12 mouse cellular contexts compared by ENCODE assay signal in the genomic region with DNA sequence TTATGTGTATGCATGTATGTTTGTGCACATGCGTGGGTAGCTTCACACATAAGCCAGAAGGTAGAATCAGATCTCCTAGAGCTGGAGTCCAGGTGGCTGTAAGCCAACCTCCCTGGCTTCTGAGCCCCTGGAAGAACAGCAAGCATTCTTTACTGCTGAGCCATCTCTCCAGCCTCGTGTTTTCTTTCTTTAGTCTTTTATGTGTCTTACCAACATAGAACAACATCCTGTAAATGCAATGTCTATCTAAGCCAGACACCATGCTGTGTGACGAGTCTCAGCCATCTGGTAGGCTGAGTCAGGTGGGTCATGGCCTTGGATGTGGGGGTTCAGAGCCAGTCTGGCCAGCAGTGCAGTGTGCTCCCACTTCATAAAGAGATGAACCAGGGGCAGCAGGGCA. TPM values are rescaled to one million over a fixed set of nuclear protein-coding genes. Genes with fewer than 3 reads are reported as not detected.
A peak's percentile ranks its signal among the peaks of the same experiment; 100 is the strongest.
DNase-seq lines count a peak whose midpoint lies in the region; ATAC-seq and TF ChIP-seq lines count a peak whose summit lies in the region.
"Had no signal": no experiment of that assay in that cellular context is flagged by ENCODE, and none has a peak within 500 bp of the region (broad histone marks: within the 10 kb centered on the region; RNA-seq: fewer than 3 reads in every experiment).

No protein-coding gene starts in this region.

- H3K9ac ChIP-seq in heart, postnatal 0 days (replicated peaks; ENCODE audit: low read depth, low read length) = no peak overlapping the region
- no peak overlapping the region for H3K9ac ChIP-seq in heart, embryonic 11.5 days (ENCODE audit: low read depth, low read length)
- H3K9ac ChIP-seq in midbrain, embryonic 11.5 days (ENCODE audit: low read length) = no peak overlapping the region

- H3K79me2 ChIP-seq in C2C12 (ENCODE audit: control insufficient read depth, insufficient read depth) = no peaks in the 10 kb centered on the region

- no peaks in the 10 kb centered on the region for H3K79me3 ChIP-seq in C2C12 (ENCODE audit: low read depth)

- H3K27ac ChIP-seq in heart, postnatal 0 days (ENCODE audit: low read depth) = 0 out of 2 replicates have a peak overlapping the region, but pooled peaks have one; percentile 14
- H3K27ac ChIP-seq in heart, embryonic 11.5 days (ENCODE audit: low read depth, low read length) = no peak overlapping the region
- no peak overlapping the region for H3K27ac ChIP-seq in midbrain, embryonic 11.5 days (ENCODE audit: low read depth, low read length)
- H3K27ac ChIP-seq: macrophage had no signal

- 35% methylated on average over 3 of the region's 3 CpGs for WGBS in heart, postnatal 0 days
- 50% methylated on average over 3 of the region's 3 CpGs for WGBS in heart, embryonic 11.5 days (ENCODE audit: insufficient replicate concordance)
- WGBS in midbrain, embryonic 11.5 days = 68% methylated on average over 3 of the region's 3 CpGs

- H3K4me3 ChIP-seq in heart, postnatal 0 days (ENCODE audit: low read depth, low read length) = no peak overlapping the region
- H3K4me3 ChIP-seq in heart, embryonic 11.5 days (ENCODE audit: low read depth, low read length) = no peak overlapping the region
- H3K4me3 ChIP-seq in C2C12 (ENCODE audit: insufficient read depth, poor library complexity, severe bottlenecking) = no peak overlapping the region
- no peak overlapping the region for H3K4me3 ChIP-seq in midbrain, embryonic 11.5 days (ENCODE audit: low read depth, low read length)

- no peak for DNase-seq in heart, postnatal 0 days (ENCODE audit: low spot score)
- DNase-seq in cerebellum, adult 8-10 months = peak; percentile 69
- peak; percentile 51 for DNase-seq in gastrocnemius, postnatal 14 days
- no peak for DNase-seq in B cell, adult 2 months
- DNase-seq in midbrain, embryonic 11.5 days (ENCODE audit: low spot score, missing footprints) = no peak
- no peak for DNase-seq in thymus, postnatal 36 days
- DNase-seq: kidney, adult 9 months had no signal

- H3K27me3 ChIP-seq in heart, postnatal 0 days (ENCODE audit: control insufficient read depth, insufficient read depth, low read length) = no peaks in the 10 kb centered on the region
- peaks cover 2% of the 10 kb centered on the region; the same call in 1 of the 2 replicates for H3K27me3 ChIP-seq in heart, embryonic 11.5 days (ENCODE audit: control insufficient read depth, insufficient read depth, low read length)
- H3K27me3 ChIP-seq in C2C12 (ENCODE audit: control insufficient read depth, insufficient read depth, insufficient read length) = no peaks in the 10 kb centered on the region
- peaks cover 7% of the 10 kb centered on the region; the same call in 1 of the 2 replicates for H3K27me3 ChIP-seq in midbrain, embryonic 11.5 days (ENCODE audit: control insufficient read depth, insufficient read depth, low read length)

- peaks cover 24% of the 10 kb centered on the region for H3K4me1 ChIP-seq in heart, postnatal 0 days (ENCODE audit: control insufficient read depth, insufficient read depth)
- H3K4me1 ChIP-seq in heart, embryonic 11.5 days (ENCODE audit: control insufficient read depth, insufficient read depth, low read length) = peaks cover 20% of the 10 kb centered on the region
- peaks cover 20% of the 10 kb centered on the region for H3K4me1 ChIP-seq in midbrain, embryonic 11.5 days (ENCODE audit: control insufficient read depth, insufficient read depth, low read length)

- no peaks in the 10 kb centered on the region for H3K36me3 ChIP-seq in heart, postnatal 0 days (replicated peaks; ENCODE audit: control insufficient read depth, insufficient read depth, low read length)
- H3K36me3 ChIP-seq in heart, embryonic 11.5 days (ENCODE audit: control insufficient read depth, insufficient read depth, low read length) = no peaks in the 10 kb centered on the region
- H3K36me3 ChIP-seq in C2C12 (ENCODE audit: control insufficient read depth, insufficient read depth) = no peaks in the 10 kb centered on the region
- no peaks in the 10 kb centered on the region for H3K36me3 ChIP-seq in midbrain, embryonic 11.5 days (ENCODE audit: control insufficient read depth, insufficient read depth, low read length)

- no peak overlapping the region for H3K4me2 ChIP-seq in heart, postnatal 0 days (ENCODE audit: low read depth, low read length)
- no peak overlapping the region for H3K4me2 ChIP-seq in heart, embryonic 11.5 days
- H3K4me2 ChIP-seq in midbrain, embryonic 11.5 days = no peak overlapping the region
- H3K4me2 ChIP-seq: liver, embryonic 11.5 days had no signal

- intact Hi-C loops in gastrocnemius, postnatal 14 days (cut with DNase I; ENCODE audit: low total_unique reads) = no loop called here

- H3K9me3 ChIP-seq in heart, postnatal 0 days (replicated peaks; ENCODE audit: control insufficient read depth, low read length) = 0 out of 2 replicates have a peak, but pooled peaks cover 5% of the 10 kb centered on the region
- H3K9me3 ChIP-seq in heart, embryonic 11.5 days (replicated peaks; ENCODE audit: control insufficient read depth, low read length) = peaks cover 3% of the 10 kb centered on the region
- H3K9me3 ChIP-seq in midbrain, embryonic 11.5 days (ENCODE audit: control insufficient read depth, low read length) = peaks cover 2% of the 10 kb centered on the region; the same call in 1 of the 2 replicates

- TF ChIP-seq CTCF in heart, postnatal 0 days (IDR thresholded peaks at IDR 0.05; ENCODE audit: low read depth) = no peak
- TF ChIP-seq CTCF in C2C12 (IDR thresholded peaks at IDR 0.05; ENCODE audit: control insufficient read depth, insufficient read depth, insufficient read length) = no peak

- no peak for TF ChIP-seq EP300 in heart, postnatal 0 days (IDR thresholded peaks at IDR 0.05; ENCODE audit: low read depth)

- H3ac ChIP-seq in C2C12 (ENCODE audit: control insufficient read depth, insufficient read length, low read depth) = no peak overlapping the region

- no peak for ATAC-seq in heart, postnatal 0 days (ENCODE audit: insufficient read depth, low read depth)
- no peak for ATAC-seq in heart, embryonic 11.5 days (replicated peaks; ENCODE audit: insufficient number of reproducible peaks, low FRiP score, low TSS enrichment)
- ATAC-seq in midbrain, embryonic 11.5 days (ENCODE audit: low FRiP score) = no peak
- ATAC-seq: forebrain, embryonic 14.5 days had no signal

TF ChIP-seq in C2C12, 6 proteins besides CTCF, POLR2A, EP300 and RAD21:
- TF ChIP-seq MYOG (IDR thresholded peaks at IDR 0.05; ENCODE audit: control insufficient read depth, extremely low read depth, insufficient read length) = no peak
- peak; percentile 42 for TF ChIP-seq MYOD1 (IDR thresholded peaks at IDR 0.05; ENCODE audit: control insufficient read depth, insufficient read length, low read depth)
TF ChIP-seq in C2C12: peak in this region for 1.

RNA-seq across cellular contexts. Expression of a gene that starts 22.9 kb away (rescaled TPM):
- total RNA-seq in heart, postnatal 0 days (2014; rRNA removed; ENCODE audit: low replicate concordance) = 0.46 and 10.2 TPM in 2 replicates
- 7.8 and 8.5 TPM in 2 replicates for polyA plus RNA-seq in heart, postnatal 0 days (2015; fragmentation: Nextera tagmentation; extraction: Ambion mirVana)
- 9.4 and 11.7 TPM in 2 replicates for polyA plus RNA-seq in heart, embryonic 11.5 days (2014; fragmentation: Nextera tagmentation; extraction: Ambion mirVana)
- 13.4 TPM for polyA plus RNA-seq in C2C12 (2012; fragmentation: generic; extraction: Trizol)
- total RNA-seq in gastrocnemius, postnatal 14 days (2021) = 1 to 10 TPM; 1.6 to 2.9 TPM
- 15.9 and 17.8 TPM in 2 replicates for polyA plus RNA-seq in midbrain, embryonic 11.5 days (2014; fragmentation: Nextera tagmentation; extraction: Ambion mirVana)

RNA-seq across cellular contexts. Expression of a gene that starts 54.4 kb away (rescaled TPM):
- 137 and 155 TPM in 2 replicates for total RNA-seq in heart, postnatal 0 days (2014; rRNA removed; ENCODE audit: low replicate concordance)
- polyA plus RNA-seq in heart, postnatal 0 days (2015; fragmentation: Nextera tagmentation; extraction: Ambion mirVana) = 26.4 and 27.4 TPM in 2 replicates
- 47.3 and 47.6 TPM in 2 replicates for polyA plus RNA-seq in heart, embryonic 11.5 days (2014; fragmentation: Nextera tagmentation; extraction: Ambion mirVana)
- 57.5 TPM for polyA plus RNA-seq in C2C12 (2012; fragmentation: generic; extraction: Trizol)
- 100 to 1,000 TPM in 1 of 2 experiments, 10 to 100 TPM in 1; 98.5 to 102 TPM for total RNA-seq in gastrocnemius, postnatal 14 days (2021)
- polyA plus RNA-seq in midbrain, embryonic 11.5 days (2014; fragmentation: Nextera tagmentation; extraction: Ambion mirVana) = 40.6 and 42.8 TPM in 2 replicates

Comparison
In these comparisons a context has a peak if more than half of its experiments do, and no peak if none do; other contexts are left out.
1. DNase-seq: peak in cerebellum, adult 8-10 months (single experiment) and gastrocnemius, postnatal 14 days (single experiment); none in heart, postnatal 0 days (single experiment), B cell, adult 2 months (0 of 2), midbrain, embryonic 11.5 days (single experiment) and thymus, postnatal 36 days (0 of 2).